Mouse (Mus musculus): ENCODE data around the gene Pdcd1.
A peak's percentile ranks its signal among the peaks of the same experiment; 100 is the strongest.
"Not testable (repeated sequence)": the region's sequence is repeated elsewhere in the genome, so short reads cannot be mapped to it uniquely, and the experiment has no call there.

Pdcd1 gene

GRCm38 (mm10) chr1:94028741-94029140 lies 23.6 kb downstream of the Pdcd1 start:
- DNase-seq = no peak

GRCm38 (mm10) chr1:94027506-94028108 lies 24.7 kb downstream of the Pdcd1 start:
- DNase-seq = peak; percentile 16

GRCm38 (mm10) chr1:94020151-94020550 lies 32.2 kb downstream of the Pdcd1 start, which contains the start of gene Neu4:
Neu4 (plus strand) TSS chr1:94020451.
- DNase-seq = no peak

GRCm38 (mm10) chr1:94011643-94012042 lies 40.7 kb downstream of the Pdcd1 start:
- DNase-seq = no peak

- DNase-seq = not testable (repeated sequence)
These were observed 43.5 kb downstream of the Pdcd1 start for GRCm38 (mm10) chr1:94008826-94009225.

GRCm38 (mm10) chr1:94005954-94006506 lies 46.3 kb downstream of the Pdcd1 start:
- not testable (repeated sequence) for DNase-seq

- DNase-seq = no peak
These were observed 51.3 kb downstream of the Pdcd1 start for GRCm38 (mm10) chr1:94001023-94001422.

GRCm38 (mm10) chr1:93991491-93991890 lies 60.9 kb downstream of the Pdcd1 start:
- DNase-seq = not testable (repeated sequence)

GRCm38 (mm10) chr1:93991068-93991467 lies 61.3 kb downstream of the Pdcd1 start:
- DNase-seq = not testable (repeated sequence)

GRCm38 (mm10) chr1:93990209-93990608 lies 62.1 kb downstream of the Pdcd1 start, which contains the start of gene Gal3st2c:
Gal3st2c (plus strand) TSS chr1:93990509.
- not testable (repeated sequence) for DNase-seq

GRCm38 (mm10) chr1:93988786-93989185 lies 63.6 kb downstream of the Pdcd1 start:
- DNase-seq = no peak
